Mouse (Mus musculus) adrenal gland, postnatal 25 days (tissue): ENCODE results near the gene Igflr1. TPM values are rescaled to one million over a fixed set of nuclear protein-coding genes. Genes with fewer than 3 reads are reported as not detected.

Experiments
- DNase-seq: peaks from one replicate; pipeline ENCODE4 v3.0.0; 2021; ENCODE audit warnings: mixed read lengths
- long read RNA-seq: library from polyadenylated mRNA; stranded (forward); transcript quantifications from one replicate; pipeline ENCODE4 v2.0.0, GENCODE M21; 2021
- total RNA-seq: library from RNA; stranded (reverse); gene quantifications from 2 replicates; pipeline ENCODE4 v1.2.3, GENCODE M21; 2021

The Igflr1 gene
- total RNA-seq: 4.4 and 6.7 TPM in 2 replicates
- long read RNA-seq, partial matches to known transcripts: 0 of 2 reads
- long read RNA-seq, other reads (novel, unspliced or antisense): 2 of 2 reads

DNA sequence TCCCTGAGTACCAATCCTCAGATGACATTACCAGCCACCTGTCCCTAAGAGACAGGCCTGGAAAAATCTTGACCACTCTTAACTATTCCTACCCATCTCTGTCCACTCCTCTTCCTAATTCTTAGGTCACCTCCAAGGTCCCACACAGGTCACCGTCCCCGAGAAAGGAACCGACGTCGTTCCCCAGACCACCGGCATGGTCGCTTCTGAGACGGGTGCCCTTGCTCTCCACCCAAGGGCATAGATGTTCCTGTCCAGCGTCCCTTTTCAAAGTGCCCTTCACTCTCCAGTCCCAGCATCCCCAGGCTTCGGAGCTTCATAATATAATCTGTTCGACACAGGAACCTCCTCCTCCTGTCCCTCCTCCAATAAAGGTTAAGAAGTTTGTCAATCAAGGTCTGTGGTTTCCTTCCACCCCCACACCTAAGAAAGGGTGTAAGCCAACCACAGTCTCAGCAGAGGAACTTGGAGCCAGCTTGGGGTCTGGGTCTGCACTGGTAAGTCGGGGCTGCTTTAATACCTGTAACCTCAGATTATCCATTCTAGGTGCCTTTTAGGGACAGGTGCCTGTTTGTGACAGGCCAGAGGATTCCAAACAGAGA, at the start of gene Igflr1:
TSS of gene Igflr1 (plus strand) at position 458 of the 602 bp plus-strand sequence.
- peak; percentile 1 for DNase-seq

DNA sequence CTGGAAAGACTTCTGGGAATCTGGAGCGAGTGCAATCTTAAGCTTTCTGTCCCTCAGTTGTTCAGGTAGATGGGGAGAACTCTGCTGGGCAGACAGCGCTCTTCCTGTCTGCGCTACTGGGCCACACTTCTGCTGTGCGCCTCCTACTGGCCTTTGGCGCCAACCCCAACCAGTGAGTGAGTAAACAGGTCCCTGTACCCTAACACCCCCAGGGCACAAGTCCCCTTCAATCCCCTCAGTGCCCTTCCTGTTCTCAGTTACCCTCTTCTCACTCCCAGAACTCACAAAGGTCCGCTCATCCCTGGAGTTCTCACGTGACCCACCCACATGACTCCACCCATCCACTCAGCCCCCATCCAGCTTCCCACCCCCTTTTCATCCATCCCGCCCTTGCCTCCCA, 46.9 kb upstream of the Igflr1 start:
- DNase-seq: no peak

DNA sequence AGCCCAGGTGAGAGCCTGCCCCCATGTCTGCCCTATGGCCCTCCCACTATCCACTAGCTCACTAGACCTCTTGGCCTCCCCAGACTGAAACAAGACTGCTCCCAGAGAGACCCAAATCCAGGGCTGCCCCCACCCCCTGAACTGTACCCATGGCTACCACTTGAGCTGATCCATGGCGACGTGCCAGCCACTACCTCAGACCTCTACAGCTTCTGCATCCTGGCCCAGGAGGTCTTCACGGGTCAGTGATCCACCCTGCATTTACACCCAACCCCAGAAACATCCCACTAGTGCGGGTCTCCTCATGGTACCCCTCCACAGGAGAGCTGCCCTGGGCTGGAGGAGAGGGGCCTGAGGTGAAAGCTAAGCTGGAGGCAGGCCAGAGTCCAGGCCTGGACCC, 44.8 kb upstream of the Igflr1 start:
- DNase-seq: no peak

DNA sequence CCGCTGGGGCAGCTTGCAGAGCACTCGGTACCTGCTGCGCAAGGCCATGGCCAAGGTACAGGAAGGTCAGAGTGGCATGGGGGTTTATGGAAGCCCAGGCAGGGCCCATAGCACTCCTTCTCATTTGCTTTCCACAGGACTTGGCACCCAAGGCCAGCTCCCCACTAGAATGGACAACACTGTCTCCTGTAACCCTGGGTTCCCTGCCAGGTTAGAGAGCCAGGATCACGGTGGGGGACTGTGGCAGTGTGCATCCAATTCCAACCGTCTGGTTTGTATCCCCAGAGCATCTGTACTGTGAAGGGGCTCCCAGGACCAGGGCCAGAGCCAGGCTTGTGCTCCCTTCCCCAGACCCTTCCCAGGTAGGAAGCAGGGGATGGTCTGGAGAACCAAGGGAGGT, 44.4 kb upstream of the Igflr1 start:
- no peak for DNase-seq

DNA sequence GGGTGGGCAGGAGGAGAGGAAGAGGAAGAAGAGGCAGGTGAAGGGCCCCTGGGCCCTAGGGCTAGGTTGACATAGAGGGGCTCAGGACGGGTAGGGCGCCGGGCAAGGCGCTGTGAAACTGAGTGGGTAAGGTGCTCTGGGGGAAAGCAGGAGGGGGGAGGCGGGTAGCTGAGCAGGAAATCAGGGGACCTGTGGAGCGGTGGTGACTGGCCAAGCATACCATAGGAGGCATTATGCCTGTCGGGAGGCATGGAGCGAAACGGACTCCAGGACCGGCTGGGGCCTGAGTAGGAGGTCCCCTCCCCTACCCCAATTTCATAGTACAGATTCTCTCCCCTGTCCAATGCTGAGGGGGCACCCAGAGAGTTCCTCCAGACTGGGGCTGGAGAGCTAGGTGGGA, 42.4 kb upstream of the Igflr1 start:
- DNase-seq: no peak

DNA sequence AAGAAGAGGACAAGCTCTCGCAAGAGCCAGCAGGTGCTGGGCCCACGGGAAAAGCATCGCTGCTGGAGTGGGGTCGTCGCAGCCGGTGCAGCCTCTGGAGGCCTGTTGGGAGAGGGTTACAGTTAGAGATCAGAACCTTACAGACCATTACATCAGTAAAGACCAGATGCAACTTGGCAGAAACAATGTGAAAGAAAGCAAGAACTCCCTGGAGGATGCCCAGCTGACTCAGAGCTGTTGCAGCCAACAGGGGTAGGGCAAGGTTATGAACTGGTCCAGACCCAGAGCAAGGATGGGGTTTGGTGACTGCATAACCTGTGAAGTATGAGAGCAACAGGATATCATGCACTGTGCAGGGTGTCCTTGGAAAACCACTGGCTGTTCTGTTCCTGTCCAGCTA, 40.7 kb upstream of the Igflr1 start:
- DNase-seq: no peak

DNA sequence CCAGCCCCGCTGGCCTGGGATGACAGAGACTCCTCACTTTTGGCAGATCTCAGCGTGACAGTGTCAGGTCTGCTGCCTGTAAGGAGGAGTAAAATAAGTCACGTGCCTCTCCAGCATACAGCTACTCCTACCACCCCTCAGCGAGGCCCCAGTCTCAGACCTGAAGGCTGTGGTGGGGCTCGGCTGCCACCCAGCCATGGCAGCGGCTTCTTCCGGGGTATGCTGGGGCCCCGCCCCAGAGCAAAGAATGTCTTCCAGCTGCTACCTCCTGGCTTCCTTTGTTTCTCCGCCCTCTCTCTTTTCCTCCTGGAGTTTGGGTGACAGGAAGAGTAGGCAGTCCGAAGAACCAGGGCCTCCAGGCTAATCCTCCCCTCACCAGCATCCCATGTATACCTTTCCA, 39.3 kb upstream of the Igflr1 start:
- no peak for DNase-seq

DNA sequence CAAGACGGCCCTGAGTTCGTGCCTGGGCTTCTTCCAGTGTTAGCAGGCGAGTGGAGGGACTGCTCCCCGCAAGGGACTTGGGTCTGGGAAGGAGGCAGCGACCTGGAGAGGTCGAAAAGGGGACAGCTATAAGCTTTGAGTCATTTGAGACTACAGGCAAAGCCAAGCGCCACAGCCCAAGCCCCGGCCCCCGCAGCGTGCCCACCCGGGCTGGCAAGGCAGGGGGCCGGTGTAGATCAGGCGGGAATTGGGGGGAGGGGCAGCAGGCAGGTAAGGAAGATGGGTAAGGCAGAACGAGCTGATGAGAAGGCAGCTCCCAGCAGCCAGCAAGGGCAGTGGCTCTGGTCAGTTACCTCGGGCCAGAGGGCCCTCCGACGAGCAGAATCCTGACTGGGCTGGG, 38.8 kb upstream of the Igflr1 start:
- no peak for DNase-seq

DNA sequence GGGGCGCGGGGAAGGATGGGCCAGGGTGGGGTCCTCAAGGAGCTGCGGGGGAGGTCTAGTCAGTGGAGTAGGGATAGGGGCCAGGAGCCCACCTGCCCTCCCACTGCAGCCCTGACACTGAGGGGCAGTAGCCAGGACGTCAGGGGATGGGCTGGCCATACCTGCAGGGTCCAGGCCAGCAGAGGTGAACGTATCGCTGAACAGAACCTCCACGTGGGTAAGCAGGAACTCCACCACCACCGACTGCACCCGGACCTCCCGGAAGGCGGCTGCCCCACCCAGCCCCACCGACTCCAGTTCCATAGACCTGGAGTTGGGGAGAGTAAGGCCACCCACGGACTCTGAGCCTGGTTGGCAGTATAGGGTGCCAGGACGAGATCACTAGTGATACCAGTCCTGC, 38.2 kb upstream of the Igflr1 start:
- DNase-seq: no peak

DNA sequence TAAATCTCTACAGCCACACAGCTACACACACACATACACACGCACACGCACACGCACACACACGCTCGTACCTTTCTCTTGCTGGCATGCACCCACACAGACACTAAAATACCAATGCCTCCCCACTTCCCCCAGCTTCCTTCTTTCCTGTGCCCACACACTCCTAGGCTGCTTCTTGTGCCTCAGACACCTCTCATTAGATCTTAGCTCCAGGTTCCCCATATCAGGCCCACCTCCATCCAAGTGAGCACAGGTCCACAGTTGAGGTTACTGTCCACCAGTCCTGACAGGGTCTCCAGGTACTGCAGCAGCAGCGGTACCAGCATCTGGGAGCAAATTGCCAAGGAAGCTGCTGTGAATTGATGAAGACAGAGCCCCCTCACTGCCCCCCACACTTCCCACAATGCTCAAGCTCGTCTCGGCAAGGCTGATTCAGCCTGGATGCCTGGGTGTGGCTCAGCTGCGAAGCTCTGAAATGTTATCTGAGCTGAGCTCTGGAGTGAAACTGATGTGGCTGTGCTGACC, 33.9 kb upstream of the Igflr1 start:
- DNase-seq: no peak

DNA sequence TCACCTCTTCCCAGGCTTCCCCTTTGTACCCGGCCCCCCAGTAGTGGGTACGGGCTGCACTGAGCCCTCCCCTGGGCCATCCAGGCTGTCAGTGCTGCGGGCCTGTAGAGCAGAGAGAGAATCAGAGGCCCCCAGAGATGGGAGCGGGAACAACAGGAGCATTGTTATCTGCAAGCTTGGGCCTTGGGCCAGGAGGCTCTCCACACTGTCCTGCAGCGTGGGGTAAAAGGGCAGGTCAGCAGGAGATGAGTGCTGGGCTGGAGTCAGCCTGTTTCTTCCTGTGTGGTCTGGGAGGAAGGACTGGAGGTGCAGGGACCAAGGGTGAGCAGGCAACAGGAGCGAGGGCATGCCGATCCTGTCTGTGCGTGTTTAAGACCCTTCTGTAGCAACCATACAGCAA, 32.3 kb upstream of the Igflr1 start:
- DNase-seq: no peak

DNA sequence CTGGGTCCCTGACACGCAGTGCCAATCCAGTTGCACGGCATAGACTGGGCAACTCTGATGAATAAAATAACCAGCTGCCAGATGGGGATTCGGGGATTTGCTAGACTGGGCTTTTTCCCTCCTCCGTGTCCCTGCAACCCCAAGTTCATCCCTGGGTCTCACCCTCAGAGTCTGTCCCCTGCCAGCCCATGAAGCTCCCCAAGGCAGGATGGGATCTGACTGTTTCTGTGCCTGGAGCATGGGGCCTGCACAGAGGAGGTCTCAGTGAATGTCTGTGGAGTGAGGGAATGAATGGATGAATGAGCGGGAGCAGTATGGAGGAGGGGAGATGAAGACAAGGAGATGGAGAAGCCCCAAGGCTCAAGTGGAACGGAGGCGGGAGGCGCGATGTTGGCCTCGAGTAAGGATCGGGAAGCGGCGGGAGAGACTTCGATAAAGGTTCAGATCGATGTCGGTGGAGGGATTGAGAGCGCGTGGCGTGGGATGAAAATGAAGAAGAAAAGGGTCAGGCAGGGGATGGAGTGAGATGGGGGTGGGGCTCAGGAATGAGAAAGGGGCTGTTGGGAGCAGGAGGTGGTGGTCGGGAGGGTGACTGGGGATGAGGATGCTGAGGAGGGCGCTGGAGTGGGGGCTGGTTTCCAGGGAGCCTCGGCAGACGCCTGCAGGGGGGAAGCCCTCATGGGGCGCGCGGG, 31.1 kb upstream of the Igflr1 start:
- DNase-seq: no peak

DNA sequence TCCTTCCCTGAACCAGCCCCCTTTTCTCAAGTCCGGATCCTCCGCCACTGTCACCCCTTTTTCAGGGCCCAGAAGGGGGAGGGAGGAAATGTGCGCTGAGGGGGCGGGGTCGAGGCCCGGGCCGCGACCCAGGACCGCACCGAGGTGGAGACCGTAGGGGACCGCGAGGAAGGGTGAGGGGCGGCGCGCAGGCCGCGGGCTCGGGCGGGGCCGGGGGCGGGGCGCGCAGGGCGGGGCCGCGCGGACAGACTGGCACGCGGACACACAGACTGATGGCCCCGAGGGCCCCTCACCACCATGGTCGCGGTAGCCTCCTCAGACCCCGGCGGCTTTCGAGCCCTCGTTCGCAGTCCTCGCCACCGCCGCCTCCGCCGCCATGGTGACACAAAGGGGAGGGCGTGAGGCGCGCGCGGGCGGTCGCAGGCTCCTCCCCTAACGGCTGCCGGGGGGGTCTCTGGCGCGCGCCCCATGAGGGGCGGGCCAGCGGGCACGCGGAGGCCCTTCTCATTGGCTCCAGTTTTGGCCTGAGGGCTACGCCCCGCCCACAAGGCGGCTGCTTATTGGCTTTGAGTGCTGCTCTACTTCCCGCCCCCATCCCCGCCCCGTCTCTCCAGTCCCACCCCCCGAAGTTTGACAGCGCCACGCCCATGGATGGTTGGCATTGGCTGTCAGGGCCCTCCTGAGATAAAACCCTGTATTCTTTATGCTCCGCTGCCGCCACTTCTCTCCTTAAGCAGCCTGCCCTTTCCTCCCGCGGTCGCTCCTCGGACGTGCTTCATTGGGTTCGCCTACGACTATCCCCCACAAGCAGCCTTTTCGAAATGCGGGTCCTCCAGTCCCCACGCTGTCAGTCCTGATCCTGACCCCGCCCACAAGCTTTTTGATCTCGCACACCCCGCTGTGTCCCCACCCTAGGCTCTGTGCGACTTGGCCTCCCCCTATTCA, 30.3 kb upstream of the Igflr1 start, which contains the start of gene Arhgap33:
TSS of gene Arhgap33 (minus strand) at position 428 of the 945 bp plus-strand sequence.
- DNase-seq: peak; percentile 96

DNA sequence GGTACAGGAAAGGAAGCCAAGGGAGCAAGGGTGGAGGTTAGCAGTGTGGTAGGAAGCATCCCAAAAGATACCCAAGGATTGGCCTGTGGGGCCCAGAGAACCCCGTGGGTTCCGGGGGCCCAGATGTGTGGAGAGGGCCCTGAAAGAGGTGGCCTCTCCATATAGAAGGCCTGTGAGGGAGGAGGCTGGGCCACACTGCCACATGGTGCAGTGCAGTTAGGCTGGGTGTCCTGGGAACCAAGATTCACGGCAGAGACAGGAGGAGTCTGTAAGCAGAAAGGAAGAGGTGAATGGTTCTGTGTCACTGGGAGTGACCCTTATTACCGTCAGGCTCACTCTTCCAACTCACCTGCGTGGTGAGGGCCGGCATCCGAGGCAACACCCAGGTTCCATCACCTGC, 24.7 kb upstream of the Igflr1 start:
- DNase-seq: no peak

DNA sequence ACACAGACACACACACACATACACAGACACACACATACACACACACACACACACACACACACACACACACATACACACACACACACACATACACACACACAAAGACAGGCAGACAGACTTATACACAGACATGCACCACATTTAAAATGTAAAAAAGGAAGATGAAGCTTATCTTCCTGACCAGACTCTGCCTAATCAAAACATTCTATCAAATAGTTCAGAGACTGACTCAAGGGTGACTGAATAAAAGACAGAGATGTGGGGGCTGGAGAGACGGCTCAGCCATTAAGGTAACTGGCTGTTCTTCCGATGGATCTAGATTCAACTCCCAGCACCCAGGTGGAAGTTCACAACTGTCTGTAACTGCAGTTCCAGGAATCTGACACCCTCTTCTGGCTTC, 20.9 kb upstream of the Igflr1 start:
- DNase-seq: no peak

DNA sequence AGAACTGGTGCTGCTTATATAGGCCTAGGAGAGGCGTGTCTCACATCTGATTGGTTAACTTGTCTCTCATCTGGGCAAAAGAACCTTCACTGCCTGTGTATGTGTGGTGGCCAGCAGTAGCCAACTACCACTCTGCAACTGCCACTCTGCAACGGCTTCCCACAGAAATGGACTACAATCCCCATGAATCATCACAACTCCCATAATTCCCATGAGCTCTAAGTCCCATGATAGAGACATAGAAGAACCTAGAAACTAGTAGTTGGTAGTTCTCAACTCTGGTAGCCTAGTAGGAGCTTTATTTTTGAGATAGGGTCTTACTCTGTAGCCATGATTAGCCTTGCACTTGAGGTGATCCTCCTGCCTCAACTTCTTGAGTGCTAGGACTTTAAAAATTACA, 15.3 kb upstream of the Igflr1 start:
- no peak for DNase-seq

DNA sequence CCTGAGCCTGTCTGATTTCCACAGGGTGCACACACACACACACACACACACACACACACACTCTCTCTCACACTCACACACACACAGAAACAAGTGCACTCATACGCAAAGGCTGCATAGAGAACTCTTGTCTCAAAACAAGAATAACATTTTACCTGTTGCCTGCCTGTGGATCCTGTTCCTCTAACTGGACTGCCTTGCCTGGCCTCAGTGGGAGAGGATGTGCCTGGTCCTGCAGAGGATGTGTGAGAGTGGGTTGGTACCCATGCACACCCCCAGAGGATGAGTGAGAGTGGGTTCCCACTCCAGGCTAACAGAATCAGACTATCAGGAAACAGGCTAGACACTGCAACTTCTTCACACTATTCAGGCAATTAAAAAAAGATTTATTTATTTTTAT, 14.6 kb upstream of the Igflr1 start:
- DNase-seq: no peak

DNA sequence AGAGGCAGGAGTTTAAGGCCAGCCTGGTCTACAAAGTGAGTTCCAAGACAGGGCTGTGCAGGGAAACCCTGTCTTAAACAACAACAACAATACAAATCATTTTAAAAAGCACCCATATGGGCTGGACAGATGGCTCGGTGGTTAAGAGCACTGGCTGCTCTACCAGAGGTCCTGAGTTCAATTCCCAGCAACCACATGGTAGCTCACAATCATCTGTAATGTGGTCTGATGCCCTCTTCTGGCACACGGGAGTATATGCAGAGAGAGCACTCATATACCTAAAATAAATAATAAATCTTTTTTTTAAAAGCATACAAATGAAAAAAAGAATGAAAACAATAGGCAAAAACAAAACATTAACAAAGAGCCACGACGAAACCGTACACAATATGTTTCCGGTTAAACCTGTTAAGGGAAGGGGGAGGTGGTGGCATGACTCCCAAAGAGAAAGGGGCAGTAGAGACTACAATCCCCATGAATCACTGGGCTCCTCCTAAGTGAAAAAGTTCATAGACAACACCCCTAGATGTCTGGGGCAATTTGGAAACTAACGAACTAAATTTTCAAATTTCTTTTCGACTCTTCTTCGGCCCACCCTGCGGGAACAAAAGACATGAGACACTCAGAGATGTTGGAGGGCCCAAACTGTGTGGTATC, 13.7 kb upstream of the Igflr1 start:
- DNase-seq: no peak

DNA sequence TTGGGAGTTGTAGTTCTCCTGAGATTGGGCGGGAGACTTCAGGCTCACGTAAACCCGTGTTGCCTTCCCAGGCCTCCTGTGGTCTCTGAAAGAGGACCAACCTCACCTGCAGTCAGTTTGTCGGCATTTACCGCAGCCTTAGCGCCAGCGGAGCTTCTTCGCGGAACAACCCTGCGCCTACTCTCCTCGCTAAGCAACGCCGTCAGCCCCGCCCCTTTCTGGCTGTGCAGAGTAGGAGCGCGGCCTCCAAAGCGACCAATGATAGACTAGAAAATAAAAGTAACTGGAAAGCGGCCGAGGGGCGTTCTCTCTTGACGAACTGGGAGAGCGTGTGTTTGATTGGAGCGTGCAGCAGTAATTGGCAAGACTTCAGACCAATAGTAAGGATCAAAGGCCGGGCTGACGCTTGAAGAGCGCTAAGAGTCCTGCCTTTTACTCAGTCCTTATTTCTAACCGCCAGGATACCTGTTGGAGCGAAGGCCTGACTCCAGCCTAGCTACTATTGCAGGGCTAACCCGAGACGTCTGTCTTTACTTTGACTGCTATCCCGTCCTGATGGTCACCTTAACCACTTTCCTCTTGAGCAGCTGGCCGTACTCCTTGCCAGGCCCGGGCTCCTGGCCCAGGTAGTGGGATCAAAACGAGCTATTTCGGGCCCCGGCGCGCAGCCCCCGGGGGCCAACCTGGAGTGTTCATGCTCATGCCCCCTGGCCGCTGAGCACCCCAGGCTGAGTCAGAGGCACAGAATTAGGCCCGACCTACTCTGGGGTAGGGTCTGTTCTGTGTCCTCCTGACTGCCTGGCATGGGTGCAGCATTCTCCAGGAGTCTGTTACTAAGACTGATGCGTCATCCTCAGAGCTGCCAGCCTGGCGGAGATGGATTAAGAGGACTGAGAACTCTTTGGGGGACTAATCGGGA, 12.9 kb upstream of the Igflr1 start, which contains the start of the genes Hspb6 and Proser3:
TSS of gene Hspb6 (plus strand) at position 77 of the 919 bp plus-strand sequence.
TSS of gene Proser3 (minus strand) at position 198 of the 919 bp plus-strand sequence.
- peak; percentile 93 for DNase-seq

DNA sequence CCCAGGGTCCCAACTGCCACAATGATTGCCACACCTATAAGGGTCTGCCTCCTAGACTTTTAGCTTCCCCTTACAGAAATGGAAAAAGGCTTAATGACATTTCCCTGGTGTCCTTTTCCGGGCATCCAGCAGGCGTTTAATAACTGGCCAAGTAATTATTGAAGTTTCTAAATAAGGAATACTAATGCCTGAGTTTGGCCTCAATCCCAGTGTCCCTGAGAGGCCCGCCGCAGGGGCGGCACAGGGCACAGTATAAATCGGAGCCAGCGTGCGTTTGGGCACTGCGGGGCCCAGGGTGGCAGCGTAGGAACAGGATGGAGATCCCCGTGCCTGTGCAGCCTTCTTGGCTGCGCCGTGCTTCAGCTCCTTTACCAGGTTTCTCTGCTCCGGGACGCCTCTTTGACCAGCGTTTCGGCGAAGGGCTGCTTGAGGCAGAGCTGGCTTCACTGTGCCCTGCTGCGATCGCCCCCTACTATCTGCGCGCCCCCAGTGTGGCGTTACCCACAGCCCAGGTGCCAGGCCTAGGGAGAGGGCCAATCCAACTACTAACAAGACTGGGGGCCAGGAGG, 12.1 kb upstream of the Igflr1 start:
- DNase-seq: peak; percentile 77
